ENCODE assay signal across 8 mouse cellular contexts in the genomic region with DNA sequence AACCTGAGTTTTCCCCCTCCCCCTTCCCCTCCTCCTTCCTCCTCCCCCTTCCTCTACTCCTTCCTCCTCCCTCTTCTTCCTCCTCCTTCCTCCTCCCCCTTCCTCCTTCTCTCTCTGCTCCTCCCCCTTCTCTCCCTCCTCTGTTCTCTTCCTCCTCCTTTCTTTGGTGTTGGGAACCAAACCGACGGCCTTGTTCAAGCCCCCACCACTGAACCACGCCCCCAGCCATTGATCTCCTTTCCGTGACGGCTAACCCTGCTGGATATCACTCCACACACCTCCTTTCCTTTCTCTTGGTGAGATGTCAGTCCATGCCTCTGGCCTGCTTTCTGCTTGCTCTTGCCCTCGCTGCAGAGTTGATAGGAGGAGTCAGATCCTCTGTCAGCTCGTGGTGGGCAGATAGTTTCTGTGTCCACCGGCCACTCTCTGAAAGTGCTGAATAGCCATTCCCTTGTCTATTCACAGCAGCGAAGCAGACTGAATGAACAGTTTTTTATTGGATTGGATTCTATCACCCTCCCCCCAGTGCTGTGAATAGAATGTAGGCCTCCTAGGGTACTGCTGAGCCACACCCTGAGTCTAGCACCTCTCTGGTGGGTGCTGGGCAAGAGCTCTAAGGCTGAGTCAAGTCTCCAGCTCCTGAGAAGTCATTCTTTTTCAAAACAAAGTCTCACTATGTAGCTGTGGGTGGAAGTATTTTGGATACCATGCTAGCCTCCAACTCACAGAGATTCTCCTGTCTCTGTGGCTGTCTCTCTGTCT. TPM values are rescaled to one million over a fixed set of nuclear protein-coding genes. Genes with fewer than 3 reads are reported as not detected.
DNase-seq lines count a peak whose midpoint lies in the region; ATAC-seq lines count a peak whose summit lies in the region.

A gene (minus strand): TSS at position 416 of the 762 bp plus-strand sequence.

- 3% methylated on average over 9 of the region's 9 CpGs for WGBS in kidney, embryonic 14.5 days
- 1% methylated on average over 9 of the region's 9 CpGs for WGBS in hindbrain, embryonic 15.5 days

- no peaks in the 10 kb centered on the region for H3K9me3 ChIP-seq in kidney, embryonic 14.5 days (ENCODE audit: control insufficient read depth, low read length)
- H3K9me3 ChIP-seq in hindbrain, embryonic 15.5 days, result no peaks in the 10 kb centered on the region
- H3K9me3 ChIP-seq in megakaryocyte, embryonic 14.5 days, result no peaks in the 10 kb centered on the region

- ATAC-seq in kidney, embryonic 14.5 days (ENCODE audit: low FRiP score, low TSS enrichment), result peak; percentile 58
- peak; percentile 27; the same call in 1 of the 2 replicates for ATAC-seq in hindbrain, embryonic 15.5 days (ENCODE audit: low FRiP score, low read depth)

- H3K4me3 ChIP-seq in kidney, embryonic 14.5 days (ENCODE audit: low read length), result no peak within 1 kb of the TSS
- H3K4me3 ChIP-seq in hindbrain, embryonic 15.5 days, result no peak within 1 kb of the TSS
- H3K4me3 ChIP-seq in megakaryocyte, embryonic 14.5 days (replicated peaks), result peak within 1 kb of the TSS; percentile 90

- H3K27ac ChIP-seq in kidney, embryonic 14.5 days (ENCODE audit: low read depth, low read length), result peak within 1 kb of the TSS; percentile 21
- H3K27ac ChIP-seq in hindbrain, embryonic 15.5 days (replicated peaks), result peak within 1 kb of the TSS; percentile 58

- no peak within 1 kb of the TSS for H3K9ac ChIP-seq in kidney, embryonic 14.5 days (ENCODE audit: low read depth, low read length)
- no peak within 1 kb of the TSS for H3K9ac ChIP-seq in hindbrain, embryonic 15.5 days

- H3K4me2 ChIP-seq in kidney, embryonic 14.5 days (replicated peaks; ENCODE audit: low read depth, low read length), result peak within 1 kb of the TSS; percentile 28
- H3K4me2 ChIP-seq in hindbrain, embryonic 15.5 days, result 0 out of 2 replicates have a peak within 1 kb of the TSS, but pooled peaks have one; percentile 2

- no peaks in the 10 kb centered on the region for H3K36me3 ChIP-seq in kidney, embryonic 14.5 days (ENCODE audit: control insufficient read depth, insufficient read depth, low read length)
- H3K36me3 ChIP-seq in hindbrain, embryonic 15.5 days, result no peaks in the 10 kb centered on the region
- H3K36me3 ChIP-seq in megakaryocyte, embryonic 14.5 days (replicated peaks; ENCODE audit: low read length), result peaks cover 20% of the 10 kb centered on the region

- peaks cover 18% of the 10 kb centered on the region for H3K4me1 ChIP-seq in kidney, embryonic 14.5 days (ENCODE audit: control insufficient read depth, insufficient read depth, low read length)
- H3K4me1 ChIP-seq in hindbrain, embryonic 15.5 days (replicated peaks), result peaks cover 12% of the 10 kb centered on the region
- peaks cover 85% of the 10 kb centered on the region for H3K4me1 ChIP-seq in megakaryocyte, embryonic 14.5 days

- DNase-seq in kidney, adult 11 months, result no peak
- DNase-seq in T-cell, adult 2 months (ENCODE audit: low spot score), result peak; percentile 40
- peak; percentile 42 to 55 for DNase-seq in thymus, postnatal 36 days
- DNase-seq in c-Kit-positive CD71-positive TER-119-positive erythroid progenitor cells, embryonic 14.5 days (ENCODE audit: low spot score), result no peak
- no peak for DNase-seq in ovary, adult 18-20 months (ENCODE audit: low spot score)

- H3K27me3 ChIP-seq in kidney, embryonic 14.5 days (ENCODE audit: control insufficient read depth, insufficient read depth, low read length), result no peaks in the 10 kb centered on the region
- H3K27me3 ChIP-seq in hindbrain, embryonic 15.5 days, result no peaks in the 10 kb centered on the region
- no peaks in the 10 kb centered on the region for H3K27me3 ChIP-seq in megakaryocyte, embryonic 14.5 days (replicated peaks)

RNA-seq across cellular contexts. Expression of the gene that starts here (rescaled TPM):
- polyA plus RNA-seq in kidney, embryonic 14.5 days (2014; fragmentation: Nextera tagmentation; extraction: Ambion mirVana), result 1.4 and 1.8 TPM in 2 replicates
- polyA plus RNA-seq in hindbrain, embryonic 15.5 days (2015; fragmentation: Nextera tagmentation; extraction: Ambion mirVana), result 1.5 and 2.0 TPM in 2 replicates
- 650 and 2,177 TPM in 2 replicates for polyA plus RNA-seq in megakaryocyte, embryonic 14.5 days (2012; ENCODE audit: insufficient read depth, low replicate concordance)

Comparison
In these comparisons a context has a peak if more than half of its experiments do, and no peak if none do; other contexts are left out.
1. RNA of the gene that starts here (polyA plus RNA-seq): 650 to 2,177 TPM in megakaryocyte, embryonic 14.5 days; 1.5 to 2.0 TPM in hindbrain, embryonic 15.5 days and 1.4 to 1.8 TPM in kidney, embryonic 14.5 days; every median in the first group is over 100 times any median in the second.
2. DNase-seq: peak in T-cell, adult 2 months (single experiment) and thymus, postnatal 36 days (2 of 2); none in kidney, adult 11 months (single experiment), c-Kit-positive CD71-positive TER-119-positive erythroid progenitor cells, embryonic 14.5 days (single experiment) and ovary, adult 18-20 months (single experiment).